In the genomic region with DNA sequence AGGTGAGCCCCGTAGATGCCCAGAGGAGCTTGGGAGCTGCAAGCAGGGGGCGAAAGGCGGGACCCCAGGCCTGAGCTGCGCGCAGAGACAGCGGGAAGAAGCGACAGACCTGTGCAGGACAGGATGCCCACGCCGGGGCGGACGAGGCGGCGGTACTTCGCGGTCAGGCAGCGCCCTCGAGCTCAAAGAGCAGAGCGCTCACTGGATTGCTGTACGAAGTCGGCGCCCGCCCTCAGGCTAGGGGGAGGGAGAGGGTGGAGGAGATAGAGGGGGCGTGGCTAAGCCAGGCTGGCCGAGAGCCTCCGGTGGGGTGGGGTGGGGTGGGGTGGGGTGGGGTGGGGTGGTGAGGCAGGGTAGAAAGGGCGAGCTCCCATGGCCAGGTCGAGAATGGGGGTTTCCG, we compare ENCODE assay signal across 8 mouse cellular contexts. TPM values are rescaled to one million over a fixed set of nuclear protein-coding genes. Genes with fewer than 3 reads are reported as not detected.
DNase-seq lines count a peak whose midpoint lies in the region; ATAC-seq and TF ChIP-seq lines count a peak whose summit lies in the region.

Gene Sstr5, minus strand, starts transcription at position 276 of the 400 bp plus-strand sequence.

- ATAC-seq in embryonic facial prominence, embryonic 14.5 days (ENCODE audit: low read depth), result no peak; the same call in 1 of the 2 replicates
- ATAC-seq in limb, embryonic 11.5 days (ENCODE audit: insufficient number of reproducible peaks, low FRiP score, low TSS enrichment, low read depth), result no peak
- no peak for ATAC-seq in neural tube, embryonic 15.5 days (ENCODE audit: low FRiP score)

- H3K9me3 ChIP-seq in embryonic facial prominence, embryonic 14.5 days (ENCODE audit: control insufficient read depth, low read length), result no peaks in the 10 kb centered on the region
- H3K9me3 ChIP-seq in limb, embryonic 11.5 days (ENCODE audit: control insufficient read depth, low read length), result no peaks in the 10 kb centered on the region
- H3K9me3 ChIP-seq in neural tube, embryonic 15.5 days (replicated peaks), result no peaks in the 10 kb centered on the region

- peak within 1 kb of the TSS; percentile 27 for H3K4me3 ChIP-seq in embryonic facial prominence, embryonic 14.5 days (ENCODE audit: low read depth, low read length)
- peak within 1 kb of the TSS; percentile 20 for H3K4me3 ChIP-seq in limb, embryonic 11.5 days (ENCODE audit: low read depth, low read length)
- H3K4me3 ChIP-seq in neural tube, embryonic 15.5 days (replicated peaks), result peak within 1 kb of the TSS; percentile 36
- H3K4me3 ChIP-seq in thymus, adult 2 months (ENCODE audit: control insufficient read depth, insufficient read depth, low read length), result no peak within 1 kb of the TSS

- TF ChIP-seq CTCF in thymus, adult 2 months (IDR thresholded peaks at IDR 0.05; ENCODE audit: borderline replicate concordance, control insufficient read depth, extremely low read depth, insufficient read depth, low read length, poor library complexity), result no peak

- 0% methylated on average over 6 of the region's 28 CpGs for WGBS in embryonic facial prominence, embryonic 14.5 days
- WGBS in limb, embryonic 11.5 days, result under 1% methylated on average over 22 of the region's 28 CpGs
- under 1% methylated on average over 23 of the region's 28 CpGs for WGBS in neural tube, embryonic 15.5 days
- 4% methylated on average over 25 of the region's 28 CpGs for WGBS in thymus, adult 2 months

- peaks cover 19% of the 10 kb centered on the region for H3K27me3 ChIP-seq in embryonic facial prominence, embryonic 14.5 days (replicated peaks; ENCODE audit: control insufficient read depth, insufficient read depth, low read length)
- H3K27me3 ChIP-seq in limb, embryonic 11.5 days (ENCODE audit: control insufficient read depth, insufficient read depth, low read length), result peaks cover 25% of the 10 kb centered on the region
- peaks cover 51% of the 10 kb centered on the region for H3K27me3 ChIP-seq in neural tube, embryonic 15.5 days (replicated peaks)
- H3K27me3 ChIP-seq in thymus, adult 2 months (ENCODE audit: control insufficient read depth, insufficient read depth, low read length), result no peaks in the 10 kb centered on the region; the same call in 1 of the 2 replicates

- H3K4me1 ChIP-seq in embryonic facial prominence, embryonic 14.5 days (ENCODE audit: control insufficient read depth, insufficient read depth, low read length), result 0 out of 2 replicates have a peak, but pooled peaks cover 4% of the 10 kb centered on the region
- peaks cover 6% of the 10 kb centered on the region; the same call in 1 of the 2 replicates for H3K4me1 ChIP-seq in limb, embryonic 11.5 days (ENCODE audit: control insufficient read depth, insufficient read depth, low read length)
- peaks cover 10% of the 10 kb centered on the region for H3K4me1 ChIP-seq in neural tube, embryonic 15.5 days
- H3K4me1 ChIP-seq in thymus, adult 2 months (replicated peaks; ENCODE audit: control insufficient read depth, insufficient read depth, low read length), result no peaks in the 10 kb centered on the region

- H3K9ac ChIP-seq in embryonic facial prominence, embryonic 14.5 days (ENCODE audit: low read depth, low read length), result peak within 1 kb of the TSS; percentile 47; the same call in 1 of the 2 replicates
- H3K9ac ChIP-seq in limb, embryonic 11.5 days (ENCODE audit: low read length), result peak within 1 kb of the TSS; percentile 38; the same call in 1 of the 2 replicates
- H3K9ac ChIP-seq in neural tube, embryonic 15.5 days (replicated peaks), result peak within 1 kb of the TSS; percentile 27; the same call in 1 of the 2 replicates

- H3K4me2 ChIP-seq in embryonic facial prominence, embryonic 14.5 days (ENCODE audit: low read depth, low read length), result peak within 1 kb of the TSS; percentile 52
- peak within 1 kb of the TSS; percentile 64 for H3K4me2 ChIP-seq in limb, embryonic 11.5 days (ENCODE audit: low read depth, severe bottlenecking)
- peak within 1 kb of the TSS; percentile 64 for H3K4me2 ChIP-seq in neural tube, embryonic 15.5 days

- no peak within 1 kb of the TSS for H3K27ac ChIP-seq in embryonic facial prominence, embryonic 14.5 days (replicated peaks; ENCODE audit: low read depth, low read length)
- no peak within 1 kb of the TSS for H3K27ac ChIP-seq in limb, embryonic 11.5 days (replicated peaks; ENCODE audit: low read depth, low read length)
- H3K27ac ChIP-seq in neural tube, embryonic 15.5 days (replicated peaks), result no peak within 1 kb of the TSS
- no peak within 1 kb of the TSS for H3K27ac ChIP-seq in thymus, adult 2 months (ENCODE audit: control insufficient read depth, insufficient read depth, low read length)

- DNase-seq in ovary, postnatal 36 days (ENCODE audit: low spot score), result peak; percentile 34
- no peak for DNase-seq in ovary, postnatal 14 days (ENCODE audit: low spot score)
- peak; percentile 49 for DNase-seq in embryonic facial prominence, embryonic 14.5 days (ENCODE audit: low spot score)
- DNase-seq in limb, embryonic 11.5 days (ENCODE audit: low spot score), result peak; percentile 64
- DNase-seq in left cerebral cortex, adult 18-20 months (ENCODE audit: low spot score in 2 of 2), result no peak
- DNase-seq in thymus, adult 2 months, result no peak
- DNase-seq in heart, adult 9 months (ENCODE audit: low spot score in 2 of 2), result no peak

- no peaks in the 10 kb centered on the region for H3K36me3 ChIP-seq in embryonic facial prominence, embryonic 14.5 days (ENCODE audit: control insufficient read depth, insufficient read depth, low read length)
- no peaks in the 10 kb centered on the region for H3K36me3 ChIP-seq in limb, embryonic 11.5 days (ENCODE audit: control insufficient read depth, insufficient read depth, low read length)
- H3K36me3 ChIP-seq in neural tube, embryonic 15.5 days, result no peaks in the 10 kb centered on the region
- no peaks in the 10 kb centered on the region for H3K36me3 ChIP-seq in thymus, adult 2 months (ENCODE audit: control insufficient read depth, insufficient read depth, low read length)

- no peak for TF ChIP-seq POLR2A in thymus, adult 2 months (IDR thresholded peaks at IDR 0.05; ENCODE audit: control insufficient read depth, extremely low read depth, insufficient read depth, low read length, poor library complexity)

RNA-seq across cellular contexts. Expression of gene Sstr5, which starts in this region (rescaled TPM):
- polyA plus RNA-seq in embryonic facial prominence, embryonic 14.5 days (2014; fragmentation: Nextera tagmentation; extraction: Ambion mirVana), result not detected in 2 replicates
- polyA plus RNA-seq in limb, embryonic 11.5 days (2014; fragmentation: Nextera tagmentation; extraction: Ambion mirVana), result 0.17 TPM in 1 of 2 replicates, not detected in the other
- 0.64 and 0.93 TPM in 2 replicates for polyA plus RNA-seq in neural tube, embryonic 15.5 days (2015; fragmentation: Nextera tagmentation; extraction: Ambion mirVana)
- total RNA-seq in left cerebral cortex, adult 18-20 months (2021), result 1 to 10 TPM in 1 of 2 experiments, under 1 TPM in 1; 0.75 to 1.1 TPM
- polyA plus RNA-seq in thymus, adult 2 months (2012; rRNA removed), result not detected in 2 replicates

Comparison
In these comparisons a context has a peak if more than half of its experiments do, and no peak if none do; other contexts are left out.
1. Peak in DNase-seq, H3K4me3 ChIP-seq, H3K9ac ChIP-seq and H3K4me2 ChIP-seq in embryonic facial prominence, embryonic 14.5 days; RNA of the gene not detected or under 1 TPM.
2. Peak in DNase-seq, H3K4me3 ChIP-seq, H3K9ac ChIP-seq and H3K4me2 ChIP-seq in limb, embryonic 11.5 days; RNA of the gene not detected or under 1 TPM.